In the genomic region with DNA sequence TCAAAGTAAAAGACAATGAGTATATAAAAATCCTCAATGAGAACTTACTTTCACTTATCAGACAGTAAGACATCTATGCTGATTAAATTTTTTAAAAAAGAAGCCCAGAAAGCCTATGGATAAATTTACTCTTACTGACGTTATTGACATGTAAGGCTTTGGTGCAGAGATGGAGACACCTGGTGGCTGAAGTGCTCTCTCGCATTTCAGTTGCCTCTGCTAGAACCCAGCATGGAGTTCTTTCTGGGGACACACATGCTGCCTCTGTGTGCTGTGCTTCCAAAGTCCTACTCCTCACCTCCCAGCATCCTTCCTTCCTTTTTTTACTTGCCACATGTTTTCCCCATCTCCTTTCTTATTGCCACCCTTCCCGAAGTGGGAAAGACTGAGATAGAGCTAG, we compare ENCODE assay signal across 7 mouse cellular contexts. TPM values are rescaled to one million over a fixed set of nuclear protein-coding genes. Genes with fewer than 3 reads are reported as not detected.
A peak's percentile ranks its signal among the peaks of the same experiment; 100 is the strongest.
DNase-seq lines count a peak whose midpoint lies in the region; ATAC-seq lines count a peak whose summit lies in the region.

No protein-coding gene starts in this region.

- peak; percentile 75 for ATAC-seq in forebrain, embryonic 13.5 days

- H3K9ac ChIP-seq in forebrain, embryonic 13.5 days = no peak overlapping the region

- H3K27ac ChIP-seq in forebrain, embryonic 13.5 days = no peak overlapping the region

- DNase-seq in urinary bladder, postnatal 14 days (ENCODE audit: low spot score) = peak; percentile 46
- DNase-seq in urinary bladder, adult 2 months (ENCODE audit: low spot score) = no peak
- peak; percentile 8 for DNase-seq in c-Kit-positive CD71-negative TER-119-negative erythroid progenitor cells, embryonic 14.5 days (ENCODE audit: low read depth)
- DNase-seq in kidney, postnatal 36 days = peak; percentile 9 to 54
- DNase-seq in lung, postnatal 36 days = peak; percentile 24
- DNase-seq in right cerebral cortex, postnatal 36 days (ENCODE audit: low spot score in 2 of 2) = peak; percentile 55 to 73

- H3K36me3 ChIP-seq in forebrain, embryonic 13.5 days (ENCODE audit: poor library complexity, severe bottlenecking) = no peaks in the 10 kb centered on the region

- H3K4me3 ChIP-seq in forebrain, embryonic 13.5 days = no peak overlapping the region

- WGBS in forebrain, embryonic 13.5 days = 44% methylated on average over 3 of the region's 3 CpGs

- no peaks in the 10 kb centered on the region for H3K9me3 ChIP-seq in forebrain, embryonic 13.5 days (replicated peaks)

- no peaks in the 10 kb centered on the region for H3K27me3 ChIP-seq in forebrain, embryonic 13.5 days

- H3K4me2 ChIP-seq in forebrain, embryonic 13.5 days = no peak overlapping the region

- H3K4me1 ChIP-seq in forebrain, embryonic 13.5 days = 0 out of 2 replicates have a peak, but pooled peaks cover under 1% of the 10 kb centered on the region

RNA-seq across cellular contexts. Expression of gene Lrrc6, which starts 58.4 kb away (rescaled TPM):
- 0.10 and 0.13 TPM in 2 replicates for polyA plus RNA-seq in urinary bladder, adult 2 months (2012; rRNA removed)
- polyA plus RNA-seq in forebrain, embryonic 13.5 days (2015; fragmentation: Nextera tagmentation; extraction: Ambion mirVana) = 0.43 and 0.61 TPM in 2 replicates
